Mouse (Mus musculus): ENCODE measurements around the gene Aqp6. TPM values are rescaled to one million over a fixed set of nuclear protein-coding genes. Genes with fewer than 3 reads are reported as not detected.

Aqp6 gene
- polyA plus RNA-seq, 1 experiment from 2014 or later, result not detected

DNA sequence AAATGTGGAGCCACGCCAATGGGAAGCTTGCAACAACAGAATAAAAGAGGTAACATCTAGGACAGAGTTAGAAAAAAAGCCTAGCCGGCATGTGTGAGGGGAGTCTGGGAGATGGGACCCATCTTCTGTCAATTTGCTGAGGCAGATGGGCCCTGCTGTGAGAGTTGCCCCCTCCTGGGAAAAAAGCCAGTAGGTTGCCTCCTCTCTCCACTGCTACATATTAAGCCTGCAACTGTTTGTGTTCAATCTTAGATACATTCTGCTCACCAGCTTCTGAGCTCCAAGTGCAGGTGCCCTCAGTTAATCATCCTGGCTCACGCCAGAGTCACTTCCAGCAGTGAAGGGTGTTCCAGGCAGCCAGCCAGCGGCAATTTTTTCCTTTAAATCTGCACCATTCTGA lies 18.6 kb downstream of the Aqp6 start:
- Histone ChIP-seq H3K27me3 (ENCODE audit: control insufficient read depth, insufficient read depth, low read depth, low read length) (no peaks in the 10 kb centered on the region), H3K4me3 (ENCODE audit: low read length) (no peak overlapping the region), H3K9me3 (ENCODE audit: control insufficient read depth, low read length) (no peaks in the 10 kb centered on the region), H3K27ac (ENCODE audit: low read length) (no peak overlapping the region), H3K36me3 (ENCODE audit: control insufficient read depth, insufficient read depth, low read length) (peaks cover 35% of the 10 kb centered on the region), H3K4me1 (replicated peaks; ENCODE audit: control insufficient read depth, insufficient read depth, low read length) (peaks cover 8% of the 10 kb centered on the region), H3K9ac (ENCODE audit: low read length) (no peak overlapping the region), H3K4me2 (ENCODE audit: low read depth, low read length) (no peak overlapping the region)
- WGBS, result 74% methylated on average over 4 of the region's 4 CpGs
- no peak for ATAC-seq (ENCODE audit: low read depth)

DNA sequence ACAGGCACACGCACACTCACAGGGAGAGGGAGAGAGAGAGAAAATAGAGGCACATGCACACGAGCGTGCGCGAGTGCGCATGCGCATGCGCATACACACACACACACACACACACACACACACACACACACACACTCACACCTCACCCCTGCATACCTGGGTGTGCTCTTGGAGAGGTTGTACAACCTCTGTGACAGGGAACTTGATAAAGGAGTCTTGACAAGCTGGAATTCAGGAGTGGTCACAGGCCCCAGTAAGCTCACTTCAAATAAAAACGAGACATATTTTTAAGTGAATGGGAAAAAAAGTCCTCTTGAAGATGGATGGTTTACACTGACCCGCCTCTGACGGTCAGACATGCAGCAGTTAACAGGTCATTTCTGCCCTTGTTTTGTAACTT lies 20.9 kb downstream of the Aqp6 start:
- no peak overlapping the region for H3K4me2 ChIP-seq (ENCODE audit: low read depth, low read length)
- no peak for ATAC-seq (ENCODE audit: low read depth)

DNA sequence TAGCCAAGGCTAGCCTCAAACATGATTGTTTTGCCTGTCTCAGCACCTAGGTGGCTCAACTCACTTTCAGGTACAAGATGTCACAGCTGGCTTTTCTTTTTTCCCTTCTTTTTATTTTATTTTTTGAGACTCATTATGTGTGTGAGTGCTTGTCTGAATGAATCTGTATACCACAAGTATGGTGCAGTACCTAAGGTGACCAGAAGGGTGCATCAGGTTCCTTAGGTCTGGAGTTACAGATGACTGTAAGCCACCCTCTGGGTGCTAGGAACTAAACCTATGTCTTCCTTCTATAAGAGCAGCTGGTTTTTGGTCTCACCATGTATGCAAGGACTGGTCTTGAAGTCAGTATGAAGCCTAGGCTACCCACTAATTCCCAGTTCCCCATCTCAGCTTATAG lies 30.4 kb downstream of the Aqp6 start:
- H3K9me3 ChIP-seq (ENCODE audit: control insufficient read depth, low read length), result no peaks in the 10 kb centered on the region

More for the DNA sequence above, 20.9 kb downstream of the Aqp6 start:
- H3K9ac ChIP-seq (ENCODE audit: low read length), result no peak overlapping the region
- H3K4me3 ChIP-seq (ENCODE audit: low read length), result no peak overlapping the region
- H3K27me3 ChIP-seq (ENCODE audit: control insufficient read depth, insufficient read depth, low read depth, low read length), result no peaks in the 10 kb centered on the region
- H3K9me3 ChIP-seq (ENCODE audit: control insufficient read depth, low read length), result no peaks in the 10 kb centered on the region
- no peak overlapping the region for H3K27ac ChIP-seq (ENCODE audit: low read length)
- WGBS, result 84% methylated on average over 11 of the region's 11 CpGs
- H3K36me3 ChIP-seq (ENCODE audit: control insufficient read depth, insufficient read depth, low read length), result peaks cover 48% of the 10 kb centered on the region
- no peaks in the 10 kb centered on the region for H3K4me1 ChIP-seq (replicated peaks; ENCODE audit: control insufficient read depth, insufficient read depth, low read length)

DNA sequence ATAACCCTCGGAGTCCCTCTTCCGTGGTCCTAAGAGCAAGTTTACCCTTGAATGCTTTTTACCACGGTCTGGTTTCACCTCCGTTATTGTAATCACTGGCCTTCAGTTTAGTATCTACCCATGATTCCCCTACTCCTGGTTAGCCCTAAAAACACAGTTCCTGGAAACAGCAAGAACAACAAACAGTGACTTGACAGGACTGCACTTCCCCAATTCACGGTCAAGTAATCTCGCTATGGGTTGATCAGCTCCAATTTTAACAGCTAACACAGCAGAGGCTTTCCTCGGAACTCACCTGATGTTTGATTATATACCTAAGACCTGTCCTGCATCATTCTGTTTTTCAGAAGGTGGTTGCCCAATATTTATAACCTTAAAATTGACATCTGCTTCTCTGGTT lies 33.5 kb downstream of the Aqp6 start:
- Histone ChIP-seq H3K27me3 (ENCODE audit: control insufficient read depth, insufficient read depth, low read depth, low read length) (no peaks in the 10 kb centered on the region), H3K9ac (ENCODE audit: low read length) (no peak overlapping the region), H3K4me2 (ENCODE audit: low read depth, low read length) (no peak overlapping the region), H3K4me3 (ENCODE audit: low read length) (no peak overlapping the region), H3K36me3 (ENCODE audit: control insufficient read depth, insufficient read depth, low read length) (peaks cover 73% of the 10 kb centered on the region), H3K9me3 (ENCODE audit: control insufficient read depth, low read length) (no peaks in the 10 kb centered on the region), H3K4me1 (replicated peaks; ENCODE audit: control insufficient read depth, insufficient read depth, low read length) (no peaks in the 10 kb centered on the region), H3K27ac (ENCODE audit: low read length) (no peak overlapping the region)
- 92% methylated on average over 7 of the region's 7 CpGs for WGBS
- ATAC-seq (ENCODE audit: low read depth), result no peak

More for the DNA sequence above, 30.4 kb downstream of the Aqp6 start:
- H3K36me3 ChIP-seq (ENCODE audit: control insufficient read depth, insufficient read depth, low read length), result peaks cover 71% of the 10 kb centered on the region
- no peaks in the 10 kb centered on the region for H3K27me3 ChIP-seq (ENCODE audit: control insufficient read depth, insufficient read depth, low read depth, low read length)
- H3K9ac ChIP-seq (ENCODE audit: low read length), result no peak overlapping the region
- no peak overlapping the region for H3K4me2 ChIP-seq (ENCODE audit: low read depth, low read length)
- H3K27ac ChIP-seq (ENCODE audit: low read length), result no peak overlapping the region
- no peak for ATAC-seq (ENCODE audit: low read depth)
- no peak overlapping the region for H3K4me3 ChIP-seq (ENCODE audit: low read length)
- no peaks in the 10 kb centered on the region for H3K4me1 ChIP-seq (replicated peaks; ENCODE audit: control insufficient read depth, insufficient read depth, low read length)

DNA sequence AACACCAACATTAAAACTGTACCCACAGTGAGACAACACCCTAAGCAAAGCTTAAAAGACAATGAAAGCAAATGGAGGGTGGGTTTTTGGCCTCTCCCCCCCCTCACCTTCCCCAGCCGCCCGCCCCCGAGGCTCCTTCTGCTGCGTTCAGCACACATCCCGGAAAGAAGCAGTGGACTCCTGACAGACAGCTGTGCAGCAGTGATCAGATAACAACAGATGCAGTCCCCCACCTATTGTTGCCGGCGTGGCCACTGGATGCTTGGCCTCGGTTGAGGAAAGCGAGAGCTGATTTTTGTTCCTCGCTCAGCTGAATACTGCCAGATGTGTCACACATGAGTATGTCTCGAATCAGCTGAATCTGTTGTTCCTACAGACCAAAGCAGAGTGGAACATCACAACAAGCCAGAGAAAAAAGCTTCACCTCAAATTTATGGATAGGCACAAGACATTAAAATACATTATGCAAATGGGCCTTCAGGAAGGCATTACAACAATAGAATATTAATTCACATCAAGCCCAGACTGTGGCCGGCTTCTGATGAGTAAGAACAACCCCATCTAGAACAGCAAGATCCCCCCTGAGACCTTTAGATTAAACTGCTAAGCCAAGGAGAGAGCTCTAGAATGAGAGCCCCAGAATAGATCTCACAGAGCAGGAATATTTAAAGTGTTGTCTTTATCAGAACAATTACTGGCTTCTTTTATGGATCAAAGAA lies 36.4 kb downstream of the Aqp6 start:
- ATAC-seq (ENCODE audit: low read depth), result no peak
- 85% methylated on average over 12 of the region's 12 CpGs for WGBS

DNA sequence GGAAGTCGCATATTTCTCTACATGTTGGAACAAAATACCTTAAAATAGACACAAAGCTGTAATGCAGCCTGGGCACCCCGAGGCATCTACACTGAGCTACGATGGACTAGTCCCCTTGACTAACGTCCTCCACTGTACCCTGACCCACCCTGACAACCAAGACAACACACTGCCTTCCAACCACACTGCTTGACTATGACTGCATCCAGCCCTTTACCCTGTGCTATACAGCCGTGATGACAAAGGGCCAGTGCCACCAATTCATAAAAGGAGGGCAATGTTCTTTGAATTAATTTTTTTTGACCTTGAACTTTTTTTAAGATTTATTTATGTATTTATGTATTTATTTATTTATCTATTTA lies 36.9 kb downstream of the Aqp6 start:
- Histone ChIP-seq H3K4me2 (ENCODE audit: low read depth, low read length) (no peak overlapping the region), H3K27me3 (ENCODE audit: control insufficient read depth, insufficient read depth, low read depth, low read length) (no peaks in the 10 kb centered on the region), H3K36me3 (ENCODE audit: control insufficient read depth, insufficient read depth, low read length) (peaks cover 50% of the 10 kb centered on the region), H3K4me3 (ENCODE audit: low read length) (no peak overlapping the region), H3K9me3 (ENCODE audit: control insufficient read depth, low read length) (no peaks in the 10 kb centered on the region), H3K4me1 (replicated peaks; ENCODE audit: control insufficient read depth, insufficient read depth, low read length) (no peaks in the 10 kb centered on the region), H3K27ac (ENCODE audit: low read length) (no peak overlapping the region), H3K9ac (ENCODE audit: low read length) (no peak overlapping the region)
- no peak for ATAC-seq (ENCODE audit: low read depth)
- 87% methylated on average over 5 of the region's 5 CpGs for WGBS

More for the DNA sequence above, 36.4 kb downstream of the Aqp6 start:
- H3K9me3 ChIP-seq (ENCODE audit: control insufficient read depth, low read length), result no peaks in the 10 kb centered on the region
- H3K4me2 ChIP-seq (ENCODE audit: low read depth, low read length), result no peak overlapping the region
- H3K9ac ChIP-seq (ENCODE audit: low read length), result no peak overlapping the region
- no peaks in the 10 kb centered on the region for H3K27me3 ChIP-seq (ENCODE audit: control insufficient read depth, insufficient read depth, low read depth, low read length)
- H3K4me1 ChIP-seq (replicated peaks; ENCODE audit: control insufficient read depth, insufficient read depth, low read length), result no peaks in the 10 kb centered on the region
- no peak overlapping the region for H3K27ac ChIP-seq (ENCODE audit: low read length)
- H3K4me3 ChIP-seq (ENCODE audit: low read length), result no peak overlapping the region
- peaks cover 55% of the 10 kb centered on the region for H3K36me3 ChIP-seq (ENCODE audit: control insufficient read depth, insufficient read depth, low read length)

DNA sequence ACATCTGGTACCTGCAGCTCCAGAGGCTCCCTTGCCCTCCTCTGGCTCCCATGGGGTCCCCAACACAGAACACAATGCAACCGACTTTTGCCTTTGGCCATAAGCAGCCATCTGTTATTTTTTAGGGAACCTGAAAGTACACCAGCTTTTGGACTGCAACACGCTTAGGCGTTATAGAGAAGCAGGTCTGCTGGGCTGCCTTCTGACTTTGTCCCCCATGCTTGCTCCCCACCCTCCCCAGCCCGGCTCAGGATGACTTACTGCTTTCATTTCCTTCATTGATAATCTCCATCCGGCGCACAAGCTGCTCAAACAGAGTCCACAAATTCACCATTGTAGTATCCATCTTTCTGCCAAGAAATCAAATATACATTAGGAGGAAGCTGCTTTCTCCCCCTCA lies 41.4 kb downstream of the Aqp6 start:
- Histone ChIP-seq H3K9me3 (ENCODE audit: control insufficient read depth, low read length) (no peaks in the 10 kb centered on the region), H3K4me1 (replicated peaks; ENCODE audit: control insufficient read depth, insufficient read depth, low read length) (0 out of 2 replicates have a peak, but pooled peaks cover 8% of the 10 kb centered on the region), H3K36me3 (ENCODE audit: control insufficient read depth, insufficient read depth, low read length) (peaks cover 16% of the 10 kb centered on the region), H3K27me3 (ENCODE audit: control insufficient read depth, insufficient read depth, low read depth, low read length) (no peaks in the 10 kb centered on the region), H3K4me3 (ENCODE audit: low read length) (no peak overlapping the region), H3K9ac (ENCODE audit: low read length) (no peak overlapping the region), H3K4me2 (ENCODE audit: low read depth, low read length) (no peak overlapping the region), H3K27ac (ENCODE audit: low read length) (no peak overlapping the region)
- WGBS, result 64% methylated on average over 6 of the region's 6 CpGs
- ATAC-seq (ENCODE audit: low read depth), result no peak

DNA sequence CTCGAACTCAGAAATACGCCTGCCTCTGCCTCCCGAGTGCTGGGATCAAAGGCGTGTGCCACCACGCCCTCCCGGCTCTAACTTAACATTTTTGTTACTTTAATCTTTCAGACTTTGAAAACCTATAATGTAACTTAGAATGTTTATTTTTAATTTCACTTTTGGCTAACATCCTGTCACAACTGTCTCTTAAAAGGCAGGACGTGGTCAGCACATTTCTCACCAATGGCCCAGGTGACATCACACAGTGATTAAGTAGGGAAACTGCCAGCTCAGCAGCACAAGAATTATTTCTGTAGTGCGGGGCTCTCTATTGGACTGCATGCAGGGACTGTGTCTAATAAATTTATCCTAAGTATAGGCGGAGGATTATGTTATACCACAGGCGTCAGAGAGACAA lies 42.6 kb downstream of the Aqp6 start:
- Histone ChIP-seq H3K4me3 (ENCODE audit: low read length) (no peak overlapping the region), H3K36me3 (ENCODE audit: control insufficient read depth, insufficient read depth, low read length) (peaks cover 11% of the 10 kb centered on the region), H3K27me3 (ENCODE audit: control insufficient read depth, insufficient read depth, low read depth, low read length) (no peaks in the 10 kb centered on the region), H3K4me2 (ENCODE audit: low read depth, low read length) (no peak overlapping the region), H3K9me3 (ENCODE audit: control insufficient read depth, low read length) (no peaks in the 10 kb centered on the region), H3K27ac (ENCODE audit: low read length) (no peak overlapping the region), H3K9ac (ENCODE audit: low read length) (no peak overlapping the region), H3K4me1 (replicated peaks; ENCODE audit: control insufficient read depth, insufficient read depth, low read length) (peaks cover 14% of the 10 kb centered on the region)
- no peak for ATAC-seq (ENCODE audit: low read depth)
- 73% methylated on average over 10 of the region's 10 CpGs for WGBS

DNA sequence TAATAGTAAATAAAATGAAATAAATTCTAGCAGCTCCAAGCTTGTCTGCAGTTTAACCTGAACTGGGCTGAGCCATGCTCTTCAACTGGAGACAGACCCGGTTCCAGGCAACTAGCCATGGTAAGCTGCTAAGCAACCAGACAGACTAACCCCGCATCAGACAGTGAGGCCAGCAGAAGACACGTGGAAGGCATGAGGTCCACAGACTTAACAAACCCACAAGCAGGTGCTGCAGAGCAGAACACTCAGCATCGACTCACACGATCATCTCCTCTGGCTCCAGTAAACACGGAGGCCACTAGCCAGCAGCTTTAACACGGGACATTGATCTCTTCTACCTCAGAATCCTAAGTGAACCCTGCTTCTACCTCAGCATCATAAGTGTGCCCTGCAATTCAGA lies 43.6 kb downstream of the Aqp6 start:
- peaks cover 6% of the 10 kb centered on the region for H3K36me3 ChIP-seq (ENCODE audit: control insufficient read depth, insufficient read depth, low read length)
- H3K4me2 ChIP-seq (ENCODE audit: low read depth, low read length), result no peak overlapping the region
- H3K27ac ChIP-seq (ENCODE audit: low read length), result no peak overlapping the region
- no peaks in the 10 kb centered on the region for H3K9me3 ChIP-seq (ENCODE audit: control insufficient read depth, low read length)
- H3K4me3 ChIP-seq (ENCODE audit: low read length), result no peak overlapping the region
- H3K4me1 ChIP-seq (replicated peaks; ENCODE audit: control insufficient read depth, insufficient read depth, low read length), result peaks cover 23% of the 10 kb centered on the region
- H3K27me3 ChIP-seq (ENCODE audit: control insufficient read depth, insufficient read depth, low read depth, low read length), result no peaks in the 10 kb centered on the region
- H3K9ac ChIP-seq (ENCODE audit: low read length), result no peak overlapping the region
- 54% methylated on average over 7 of the region's 7 CpGs for WGBS
- no peak for ATAC-seq (ENCODE audit: low read depth)

DNA sequence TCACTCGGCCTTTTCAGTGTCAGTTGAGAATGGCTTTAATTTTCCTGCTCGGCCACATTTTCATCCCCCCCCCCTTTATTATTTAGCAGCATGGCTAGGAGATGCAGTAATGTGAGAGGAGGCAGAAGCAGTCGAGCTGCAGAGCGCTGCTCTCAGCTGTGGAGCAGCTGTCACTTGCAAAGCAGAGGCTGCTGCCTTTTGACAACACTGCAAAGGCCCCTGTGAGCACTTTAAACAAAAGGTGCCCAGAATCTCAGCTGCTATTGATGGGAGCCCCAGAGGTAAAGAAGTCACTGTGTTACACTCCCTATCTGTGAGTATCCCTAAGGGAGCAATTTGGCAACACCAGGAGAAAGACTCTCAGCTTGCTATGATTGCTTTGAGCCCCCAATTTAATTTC lies 47.1 kb downstream of the Aqp6 start:
- no peak for ATAC-seq (ENCODE audit: low read depth)
- 31% methylated on average over 4 of the region's 4 CpGs for WGBS
- Histone ChIP-seq H3K9ac (ENCODE audit: low read length) (no peak overlapping the region), H3K4me2 (ENCODE audit: low read depth, low read length) (no peak overlapping the region), H3K27ac (ENCODE audit: low read length) (no peak overlapping the region), H3K4me1 (replicated peaks; ENCODE audit: control insufficient read depth, insufficient read depth, low read length) (peaks cover 36% of the 10 kb centered on the region), H3K36me3 (ENCODE audit: control insufficient read depth, insufficient read depth, low read length) (no peaks in the 10 kb centered on the region), H3K4me3 (ENCODE audit: low read length) (no peak overlapping the region), H3K9me3 (ENCODE audit: control insufficient read depth, low read length) (no peaks in the 10 kb centered on the region), H3K27me3 (ENCODE audit: control insufficient read depth, insufficient read depth, low read depth, low read length) (no peaks in the 10 kb centered on the region)
